Mouse (Mus musculus) embryonic fibroblast, embryonic 13.5 days (primary cell): Measurements from ENCODE around the gene Cdca5.

Experiments
- CTCF ChIP-seq: IDR thresholded peaks from 2 replicates; pipeline ENCODE4 v1.5.1; 2011; ENCODE audit warnings: mild to moderate bottlenecking, control low read depth, low read length, moderate library complexity, borderline replicate concordance; ENCODE audit not compliant: insufficient read depth
- POLR2A ChIP-seq: IDR thresholded peaks from 2 replicates; pipeline ENCODE4 v1.6.1; 2011; ENCODE audit warnings: low read depth, mild to moderate bottlenecking, control low read depth, low read length, moderate library complexity

- TF ChIP-seq CTCF (no peak), POLR2A (no peak)
These were observed 2.6 kb upstream of the Cdca5 start, which contains the start of gene Gm28374 for GRCm38 (mm10) chr19:6082156-6082555.
